Mouse (Mus musculus) liver, embryonic 16.5 days (tissue): Measurements from ENCODE around the gene Tubb4b. TPM values are rescaled to one million over a fixed set of nuclear protein-coding genes. Genes with fewer than 3 reads are reported as not detected.

Experiments
- ATAC-seq: fragments of 200-750 bp; cut with Nextera tagmentation; 2 replicates; pipeline ENCODE4 v1.8.0; 2017; ENCODE audit warnings: low read depth, mild to moderate bottlenecking, moderate number of reproducible peaks, moderate library complexity
- H3K27ac ChIP-seq: fragments of 300-500 bp; sonication (generic); 2 replicates; pipeline ENCODE4 v1.5.1; 2014; ENCODE audit warnings: mild to moderate bottlenecking, low read length
- H3K27me3 ChIP-seq: fragments of 300-500 bp; sonication (generic); 2 replicates; pipeline ENCODE4 v1.6.1; 2014; ENCODE audit warnings: low read depth, low read length, mixed read lengths; ENCODE audit not compliant: control insufficient read depth, insufficient read depth
- H3K36me3 ChIP-seq: fragments of 300-500 bp; sonication (generic); 2 replicates; pipeline ENCODE4 v1.6.1; 2014; ENCODE audit warnings: mild to moderate bottlenecking; ENCODE audit not compliant: control insufficient read depth, insufficient read depth
- H3K4me1 ChIP-seq: fragments of 300-500 bp; sonication (generic); 2 replicates; pipeline ENCODE4 v1.6.1; 2014; ENCODE audit warnings: low read depth, low read length, mixed read lengths; ENCODE audit not compliant: control insufficient read depth
- H3K4me2 ChIP-seq: fragments of 300-500 bp; sonication (generic); 2 replicates; pipeline ENCODE4 v1.6.1; 2014; ENCODE audit warnings: low read depth, low read length, mixed read lengths
- H3K4me3 ChIP-seq: fragments of 300-500 bp; sonication (generic); 2 replicates; pipeline ENCODE4 v1.5.1; 2014; ENCODE audit warnings: low read depth, mild to moderate bottlenecking, low read length
- H3K9ac ChIP-seq: fragments of 300-500 bp; sonication (generic); 2 replicates; pipeline ENCODE4 v1.6.1; 2014; ENCODE audit warnings: low read depth, low read length
- H3K9me3 ChIP-seq: fragments of 300-500 bp; sonication (generic); replicated peaks from 2 replicates; pipeline ENCODE4 v1.6.1; 2016; ENCODE audit warnings: low read length; ENCODE audit not compliant: control insufficient read depth
- WGBS: fragments of 180-500 bp; shearing (Covaris S2); extraction: QIAGEN DNeasy Blood & Tissue Kit; methylation state at CpG from one replicate; pipeline ENCODE4 v1.1.7; 2014; ENCODE audit not compliant: insufficient replicate concordance; 5-methylcytosine and 5-hydroxymethylcytosine counted together
- polyA plus RNA-seq: library from polyadenylated mRNA; unstranded; fragments of >200 nt; fragmentation: Nextera tagmentation; extraction: Ambion mirVana; gene quantifications from 2 replicates; pipeline ENCODE4 v1.2.1, GENCODE M21; 2015

The Tubb4b gene
- polyA plus RNA-seq, 1 experiment from 2014 or later: 590 TPM

GRCm38 (mm10) chr2:25224766-25225752, 557 bp upstream of the Tubb4b start:
- Histone ChIP-seq H3K4me2 (peak overlapping the region; percentile 73), H3K27ac (peak overlapping the region; percentile 99), H3K9me3 (no peaks in the 10 kb centered on the region), H3K9ac (peak overlapping the region; percentile 83), H3K4me3 (peak overlapping the region; percentile 81), H3K27me3 (no peaks in the 10 kb centered on the region), H3K4me1 (peaks cover 29% of the 10 kb centered on the region), H3K36me3 (peaks cover 18% of the 10 kb centered on the region)
- peak; percentile 89 for ATAC-seq
- 2% methylated on average over 41 of the region's 41 CpGs for WGBS

DNA sequence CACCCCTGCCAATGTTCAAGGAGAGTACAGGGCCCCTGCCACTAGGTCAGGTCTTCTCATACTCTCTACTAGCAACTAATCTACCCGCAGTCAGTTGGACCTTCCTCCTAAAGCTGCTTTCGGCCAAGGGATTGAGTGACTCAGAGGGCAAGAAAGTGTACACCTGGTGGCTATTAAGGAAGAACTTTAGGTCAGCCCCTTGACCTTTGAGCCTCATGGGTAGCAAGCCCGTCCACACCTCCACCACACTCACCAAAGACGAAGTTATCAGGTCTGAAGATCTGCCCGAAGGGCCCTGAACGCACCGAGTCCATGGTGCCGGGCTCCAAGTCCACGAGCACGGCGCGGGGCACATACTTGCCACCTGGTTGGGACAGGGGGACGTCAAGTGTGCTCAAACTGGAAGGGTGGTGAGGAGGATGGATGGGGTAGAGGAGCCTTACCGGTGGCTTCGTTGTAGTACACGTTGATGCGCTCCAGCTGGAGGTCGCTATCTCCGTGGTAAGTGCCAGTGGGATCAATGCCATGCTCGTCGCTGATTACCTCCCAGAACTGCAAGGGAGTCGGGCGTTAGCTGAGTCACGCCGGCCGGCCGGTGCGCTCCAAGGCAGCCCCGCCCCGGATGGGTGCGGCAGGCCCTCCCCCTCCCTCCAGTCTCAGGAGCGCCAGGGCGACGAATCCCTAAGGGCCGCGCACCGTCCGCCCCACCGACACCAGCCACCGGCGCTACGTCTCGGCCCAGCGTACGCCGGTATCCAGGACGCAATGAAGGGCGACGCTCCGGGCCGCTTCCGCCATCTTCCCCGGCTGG, 616 bp downstream of the Tubb4b start:
- Histone ChIP-seq H3K4me3 (peak overlapping the region; percentile 81), H3K9ac (peak overlapping the region; percentile 93), H3K27ac (peak overlapping the region; percentile 100), H3K4me1 (peaks cover 27% of the 10 kb centered on the region), H3K36me3 (peaks cover 18% of the 10 kb centered on the region), H3K9me3 (no peaks in the 10 kb centered on the region), H3K27me3 (no peaks in the 10 kb centered on the region), H3K4me2 (peak overlapping the region; percentile 71)
- ATAC-seq: peak; percentile 75
- WGBS: under 1% methylated on average over 52 of the region's 53 CpGs

DNA sequence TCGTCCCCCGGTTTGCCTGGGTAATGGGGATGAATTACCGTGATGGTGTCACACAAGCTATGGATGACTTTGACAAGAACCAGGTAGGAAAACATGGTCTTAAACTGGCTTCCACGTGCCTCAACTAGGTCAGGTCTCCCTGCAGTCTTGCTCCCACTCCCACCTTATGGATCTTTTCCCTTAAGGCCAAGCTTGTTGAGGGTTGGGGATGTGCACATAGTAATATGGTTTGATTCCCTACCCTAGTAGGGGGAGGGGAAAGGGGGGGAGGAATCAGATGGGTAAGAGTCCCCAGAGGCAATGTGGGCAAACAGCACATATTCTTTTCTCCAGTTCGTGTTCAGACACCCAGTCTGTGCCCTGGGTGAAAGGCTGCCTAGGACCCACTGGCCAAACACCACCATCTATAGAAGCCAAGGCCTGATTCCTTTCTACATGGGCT, 3.1 kb downstream of the Tubb4b start:
- Histone ChIP-seq H3K4me3 (peak overlapping the region; percentile 10; the same call in 1 of the 2 replicates), H3K9me3 (no peaks in the 10 kb centered on the region), H3K27ac (no peak overlapping the region), H3K36me3 (peaks cover 18% of the 10 kb centered on the region), H3K4me1 (peaks cover 18% of the 10 kb centered on the region), H3K9ac (no peak overlapping the region), H3K27me3 (no peaks in the 10 kb centered on the region), H3K4me2 (no peak overlapping the region)
- ATAC-seq: no peak
- WGBS: 67% methylated on average over 5 of the region's 5 CpGs

GRCm38 (mm10) chr2:25218445-25218844, 6.1 kb downstream of the Tubb4b start, which contains the start of gene Fam166a:
Fam166a (plus strand) TSS chr2:25218745.
- no peak for ATAC-seq
- Histone ChIP-seq H3K27ac (no peak within 1 kb of the TSS), H3K36me3 (peaks cover 14% of the 10 kb centered on the region), H3K4me3 (no peak within 1 kb of the TSS), H3K4me2 (no peak within 1 kb of the TSS), H3K27me3 (no peaks in the 10 kb centered on the region), H3K9ac (no peak within 1 kb of the TSS), H3K4me1 (peaks cover 12% of the 10 kb centered on the region), H3K9me3 (no peaks in the 10 kb centered on the region)

- H3K9me3 ChIP-seq: no peaks in the 10 kb centered on the region
- H3K4me1 ChIP-seq: peaks cover 7% of the 10 kb centered on the region
- H3K4me2 ChIP-seq: no peak overlapping the region
- 51% methylated on average over 2 of the region's 2 CpGs for WGBS
- no peak for ATAC-seq
- no peak overlapping the region for H3K4me3 ChIP-seq
- H3K27me3 ChIP-seq: no peaks in the 10 kb centered on the region
- no peak overlapping the region for H3K9ac ChIP-seq
- H3K27ac ChIP-seq: no peak overlapping the region
- peaks cover 10% of the 10 kb centered on the region for H3K36me3 ChIP-seq
Measured at GRCm38 (mm10) chr2:25217666-25218065, 6.8 kb downstream of the Tubb4b start.

- Histone ChIP-seq H3K4me1 (peaks cover 18% of the 10 kb centered on the region), H3K27ac (no peak within 1 kb of the TSS), H3K27me3 (no peaks in the 10 kb centered on the region), H3K36me3 (no peaks in the 10 kb centered on the region), H3K9ac (no peak within 1 kb of the TSS), H3K4me2 (no peak within 1 kb of the TSS), H3K9me3 (no peaks in the 10 kb centered on the region), H3K4me3 (no peak within 1 kb of the TSS)
- ATAC-seq: no peak
- WGBS: 59% methylated on average over 3 of the region's 3 CpGs
Measured at GRCm38 (mm10) chr2:25214444-25214843, 10.1 kb downstream of the Tubb4b start, which contains the start of gene Stpg3. Stpg3 (minus strand) TSS chr2:25214637.

GRCm38 (mm10) chr2:25213266-25213865, 11.1 kb downstream of the Tubb4b start:
- ATAC-seq: no peak
- 71% methylated on average over 23 of the region's 23 CpGs for WGBS
- no peak overlapping the region for H3K4me3 ChIP-seq
- no peaks in the 10 kb centered on the region for H3K36me3 ChIP-seq
- H3K27ac ChIP-seq: no peak overlapping the region
- H3K4me2 ChIP-seq: no peak overlapping the region
- H3K4me1 ChIP-seq: peaks cover 18% of the 10 kb centered on the region
- no peak overlapping the region for H3K9ac ChIP-seq
- no peaks in the 10 kb centered on the region for H3K27me3 ChIP-seq
- no peaks in the 10 kb centered on the region for H3K9me3 ChIP-seq

DNA sequence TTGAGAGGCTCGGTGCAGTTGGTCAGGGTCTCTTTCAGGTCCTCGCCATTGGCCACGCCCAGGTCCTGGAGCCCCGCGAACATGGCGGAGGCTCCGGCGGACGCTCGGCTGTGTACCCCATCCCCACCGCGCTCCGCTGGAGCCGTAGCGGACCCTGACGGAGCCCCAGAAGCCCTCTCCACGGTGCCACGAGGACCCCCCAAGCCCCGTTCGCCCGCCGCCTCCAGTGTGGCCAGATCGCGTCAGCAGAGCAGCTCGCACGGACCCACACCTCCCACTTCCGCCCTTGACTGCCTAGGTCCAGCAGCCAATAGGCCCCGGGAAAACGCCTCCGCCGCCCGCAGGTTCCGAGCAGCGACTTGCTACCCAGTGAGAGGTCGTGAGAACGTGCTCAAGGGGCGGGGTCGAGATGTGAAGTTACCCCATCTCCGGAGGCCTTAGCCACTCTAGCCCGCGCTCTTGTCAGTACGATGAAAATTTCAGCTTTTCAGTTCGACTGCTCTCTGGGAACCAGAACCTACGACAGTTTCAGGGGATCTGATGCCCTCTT, 13.3 kb downstream of the Tubb4b start, which contains the start of gene Nelfb:
Gene Nelfb (minus strand): TSS at position 369 of the 550 bp plus-strand sequence.
- no peaks in the 10 kb centered on the region for H3K9me3 ChIP-seq
- peak within 1 kb of the TSS; percentile 82 for H3K27ac ChIP-seq
- H3K9ac ChIP-seq: peak within 1 kb of the TSS; percentile 94
- peaks cover 5% of the 10 kb centered on the region; the same call in 1 of the 2 replicates for H3K36me3 ChIP-seq
- WGBS: under 1% methylated on average over 44 of the region's 44 CpGs
- peak; percentile 94 for ATAC-seq
- H3K27me3 ChIP-seq: no peaks in the 10 kb centered on the region
- peaks cover 18% of the 10 kb centered on the region for H3K4me1 ChIP-seq
- peak within 1 kb of the TSS; percentile 88 for H3K4me2 ChIP-seq
- peak within 1 kb of the TSS; percentile 83 for H3K4me3 ChIP-seq
